In the genomic region with DNA sequence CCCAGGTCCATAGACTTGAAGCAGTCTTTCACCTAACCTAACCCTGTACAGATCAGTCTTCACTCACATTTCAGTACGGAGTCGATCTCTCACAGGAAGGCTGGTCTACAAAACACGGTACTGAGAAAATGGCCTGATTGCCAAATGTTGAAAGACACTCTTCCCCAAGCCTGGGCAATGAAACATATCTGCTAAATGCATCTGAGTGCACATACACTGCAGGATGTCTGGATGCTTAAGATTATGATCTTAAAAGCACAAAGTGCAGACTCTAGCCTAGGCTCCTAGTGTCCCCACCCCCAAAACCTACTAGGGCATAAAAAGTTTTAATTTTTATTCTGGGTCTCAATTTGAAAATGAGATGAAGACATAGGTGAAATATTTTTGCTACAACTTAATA, we compare ENCODE assay signal across 16 mouse cellular contexts. TPM values are rescaled to one million over a fixed set of nuclear protein-coding genes. Genes with fewer than 3 reads are reported as not detected.
DNase-seq lines count a peak whose midpoint lies in the region; ATAC-seq and TF ChIP-seq lines count a peak whose summit lies in the region.
"Had no signal": no experiment of that assay in that cellular context is flagged by ENCODE, and none has a peak within 500 bp of the region (broad histone marks: within the 10 kb centered on the region; RNA-seq: fewer than 3 reads in every experiment).

No protein-coding gene starts in this region.

- ATAC-seq in heart, embryonic 11.5 days (replicated peaks; ENCODE audit: insufficient number of reproducible peaks, low FRiP score, low TSS enrichment): no peak
- ATAC-seq in megakaryocyte progenitor cell, adult 5-6 weeks (replicated peaks; ENCODE audit: poor library complexity): peak; percentile 49

- H3K27ac ChIP-seq in heart, embryonic 11.5 days (ENCODE audit: low read depth, low read length): no peak overlapping the region
- H3K27ac ChIP-seq in MEL (ENCODE audit: control insufficient read depth, low read depth, low read length): peak overlapping the region; percentile 67
- no peak overlapping the region for H3K27ac ChIP-seq in kidney, adult 2 months (ENCODE audit: insufficient read depth, low read depth, low read length)
- H3K27ac ChIP-seq: forebrain, embryonic 12.5 days; hindbrain, embryonic 13.5 days; macrophage; neural tube, embryonic 13.5 days had no signal

- H3K79me2 ChIP-seq in MEL (ENCODE audit: control insufficient read depth, insufficient read depth, low read length, poor library complexity): peaks cover 3% of the 10 kb centered on the region; the same call in 1 of the 2 replicates

- H3K4me2 ChIP-seq in heart, embryonic 11.5 days: no peak overlapping the region
- H3K4me2 ChIP-seq: forebrain, embryonic 12.5 days; hindbrain, embryonic 13.5 days; lung, embryonic 14.5 days; neural tube, embryonic 13.5 days had no signal

- no peaks in the 10 kb centered on the region for H3K36me3 ChIP-seq in heart, embryonic 11.5 days (ENCODE audit: control insufficient read depth, insufficient read depth, low read length)
- peaks cover 0 to 50% of the 10 kb centered on the region in 2 experiments; a peak in 2 of 4 replicates for H3K36me3 ChIP-seq in MEL (ENCODE audit: control insufficient read depth in 1 of 2, insufficient read depth in 2 of 2, low read length in 2 of 2)
- H3K36me3 ChIP-seq in kidney, adult 2 months (ENCODE audit: control insufficient read depth, insufficient read depth, low read length): no peaks in the 10 kb centered on the region
- H3K36me3 ChIP-seq: forebrain, embryonic 12.5 days; hindbrain, embryonic 13.5 days; neural tube, embryonic 13.5 days had no signal

- H3K9ac ChIP-seq in heart, embryonic 11.5 days (ENCODE audit: low read depth, low read length): no peak overlapping the region
- no peak overlapping the region for H3K9ac ChIP-seq in MEL (ENCODE audit: control insufficient read depth, low read depth, low read length, poor library complexity, severe bottlenecking)
- H3K9ac ChIP-seq: forebrain, embryonic 12.5 days; hindbrain, embryonic 13.5 days; lung, embryonic 14.5 days; neural tube, embryonic 13.5 days had no signal

- no peaks in the 10 kb centered on the region for H3K9me3 ChIP-seq in heart, embryonic 11.5 days (replicated peaks; ENCODE audit: control insufficient read depth, low read length)
- H3K9me3 ChIP-seq in MEL (replicated peaks; ENCODE audit: insufficient read depth, low read length): no peaks in the 10 kb centered on the region
- H3K9me3 ChIP-seq: forebrain, embryonic 12.5 days; hindbrain, embryonic 13.5 days; neural tube, embryonic 13.5 days had no signal

- peak; percentile 91 for DNase-seq in heart, adult 11 months
- DNase-seq in lung, postnatal 36 days: peak; percentile 39
- no peak for DNase-seq in lung, postnatal 14 days
- DNase-seq in MEL (ENCODE audit: low read depth, low spot score): peak; percentile 54
- no peak for DNase-seq in kidney, adult 2 months
- DNase-seq: adrenal gland, postnatal 36 days; cerebellum, adult 9-10 months; kidney, postnatal 4 days; lung, embryonic 14.5 days; midbrain, embryonic 14.5 days had no signal

- TF ChIP-seq CTCF in MEL (IDR thresholded peaks at IDR 0.05 in 2 of 3, conservative IDR thresholded peaks at IDR 0.05 in 1 of 3; ENCODE audit: control insufficient read depth in 1 of 3, insufficient read depth in 1 of 3, low read depth in 2 of 3, low read length in 3 of 3, poor library complexity in 1 of 3, severe bottlenecking in 1 of 3): no peak
- TF ChIP-seq CTCF in kidney, adult 2 months (conservative IDR thresholded peaks at IDR 0.05; ENCODE audit: insufficient read depth, insufficient read length, low read depth, low read length): no peak

- H3K4me1 ChIP-seq in heart, embryonic 11.5 days (ENCODE audit: control insufficient read depth, insufficient read depth, low read length): peaks cover 21% of the 10 kb centered on the region
- peaks cover 23 to 26% of the 10 kb centered on the region in 2 experiments for H3K4me1 ChIP-seq in MEL (ENCODE audit: control insufficient read depth in 1 of 2, insufficient read depth in 2 of 2, low read length in 2 of 2)
- peaks cover 28% of the 10 kb centered on the region; the same call in 1 of the 2 replicates for H3K4me1 ChIP-seq in kidney, adult 2 months (ENCODE audit: control insufficient read depth, insufficient read depth, low read length)

- no peak overlapping the region for H3K4me3 ChIP-seq in heart, embryonic 11.5 days (ENCODE audit: low read depth, low read length)
- H3K4me3 ChIP-seq in MEL (ENCODE audit: control insufficient read depth in 1 of 2, insufficient read depth in 1 of 2, low read depth in 2 of 2, low read length in 2 of 2): no peak overlapping the region
- H3K4me3 ChIP-seq in kidney, adult 2 months (ENCODE audit: insufficient read depth, low read depth, low read length): no peak overlapping the region
- H3K4me3 ChIP-seq: forebrain, embryonic 12.5 days; hindbrain, embryonic 13.5 days; neural tube, embryonic 13.5 days had no signal

- H3K27me3 ChIP-seq in heart, embryonic 11.5 days (ENCODE audit: control insufficient read depth, insufficient read depth, low read length): no peaks in the 10 kb centered on the region
- H3K27me3 ChIP-seq in MEL (ENCODE audit: control insufficient read depth in 1 of 2, insufficient read depth in 2 of 2, low read length in 2 of 2): no peaks in the 10 kb centered on the region
- no peaks in the 10 kb centered on the region for H3K27me3 ChIP-seq in kidney, adult 2 months (replicated peaks; ENCODE audit: control insufficient read depth, insufficient read depth, low read length)
- H3K27me3 ChIP-seq: forebrain, embryonic 12.5 days; hindbrain, embryonic 13.5 days; neural tube, embryonic 13.5 days had no signal

- 58% methylated on average over 3 of the region's 3 CpGs for WGBS in heart, embryonic 11.5 days (ENCODE audit: insufficient replicate concordance)
- WGBS in kidney, adult 2 months: 67% methylated on average over 3 of the region's 3 CpGs

- TF ChIP-seq POLR2A in MEL (IDR thresholded peaks at IDR 0.05; ENCODE audit: control insufficient read depth in 1 of 2, insufficient read depth in 1 of 2, low read depth in 1 of 2, low read length in 2 of 2, poor library complexity in 1 of 2): no peak
- no peak for TF ChIP-seq POLR2A in kidney, adult 2 months (IDR thresholded peaks at IDR 0.05; ENCODE audit: low read depth, low read length)

- TF ChIP-seq EP300 in MEL (IDR thresholded peaks at IDR 0.05; ENCODE audit: low read depth in 1 of 2, low read length in 2 of 2): peak; percentile 63 to 66

- no peak for TF ChIP-seq RAD21 in MEL (IDR thresholded peaks at IDR 0.05; ENCODE audit: low read depth, low read length)

TF ChIP-seq in MEL, 35 proteins besides CTCF, POLR2A, EP300 and RAD21:
- TF ChIP-seq MXI1 (IDR thresholded peaks at IDR 0.05; ENCODE audit: low read depth, low read length) (no peak), ZKSCAN1 (IDR thresholded peaks at IDR 0.05; ENCODE audit: low read depth, low read length) (no peak), MAX (IDR thresholded peaks at IDR 0.05; ENCODE audit: low read length) (no peak), USF2 (IDR thresholded peaks at IDR 0.05; ENCODE audit: borderline replicate concordance in 1 of 2, insufficient read depth in 1 of 2, low read depth in 1 of 2, low read length in 2 of 2) (no peak), ZNF384 (IDR thresholded peaks at IDR 0.05; ENCODE audit: low read depth, low read length) (no peak), ZC3H11A (IDR thresholded peaks at IDR 0.05; ENCODE audit: low read depth, low read length) (no peak), HCFC1 (IDR thresholded peaks at IDR 0.05; ENCODE audit: low read depth, low read length) (no peak), POLR2AphosphoS2 (IDR thresholded peaks at IDR 0.05; ENCODE audit: low read length) (no peak), SIN3A (IDR thresholded peaks at IDR 0.05; ENCODE audit: low read length) (peak; percentile 34; the same call in 1 of the 2 replicates), RCOR1 (IDR thresholded peaks at IDR 0.05; ENCODE audit: low read depth, low read length) (no peak), TBP (IDR thresholded peaks at IDR 0.05; ENCODE audit: low read depth, low read length) (no peak), GATA1 (IDR thresholded peaks at IDR 0.05; ENCODE audit: low read depth, low read length) (0 out of 2 replicates have a peak, but pooled peaks have one; percentile 36), MYB (IDR thresholded peaks at IDR 0.05; ENCODE audit: low read depth, low read length) (no peak), MAZ (IDR thresholded peaks at IDR 0.05; ENCODE audit: low read depth, low read length) (no peak), CHD1 (IDR thresholded peaks at IDR 0.05; ENCODE audit: low read depth, low read length) (no peak), ZMIZ1 (IDR thresholded peaks at IDR 0.05; ENCODE audit: low read depth, low read length) (no peak), ETS1 (IDR thresholded peaks at IDR 0.05; ENCODE audit: low read depth, low read length) (peak; percentile 31), CHD2 (IDR thresholded peaks at IDR 0.05; ENCODE audit: low read length) (no peak), E2F4 (IDR thresholded peaks at IDR 0.05; ENCODE audit: borderline replicate concordance, low read depth, low read length) (no peak), GABPA (IDR thresholded peaks at IDR 0.05; ENCODE audit: low read depth, low read length) (no peak), KAT2A (conservative IDR thresholded peaks at IDR 0.05; ENCODE audit: low read depth, low read length) (no peak), ELF1 (IDR thresholded peaks at IDR 0.05; ENCODE audit: low read depth, low read length) (no peak), MYC (IDR thresholded peaks at IDR 0.05; ENCODE audit: low read depth, low read length) (no peak), TCF12 (IDR thresholded peaks at IDR 0.05; ENCODE audit: low read depth, low read length) (peak; percentile 79; the same call in 1 of the 2 replicates), SMC3 (IDR thresholded peaks at IDR 0.05; ENCODE audit: low read depth, low read length) (no peak), BHLHE40 (IDR thresholded peaks at IDR 0.05; ENCODE audit: borderline replicate concordance, low read depth, low read length) (no peak), POLR2AphosphoS5 (IDR thresholded peaks at IDR 0.05; ENCODE audit: borderline replicate concordance, low read depth, low read length) (no peak), MAFK (IDR thresholded peaks at IDR 0.05; ENCODE audit: borderline replicate concordance, low read depth, low read length) (no peak), TAL1 (IDR thresholded peaks at IDR 0.05; ENCODE audit: low read length) (peak; percentile 61)

RNA-seq across cellular contexts. Expression of a gene that starts 37.4 kb away (rescaled TPM):
- 14.5 and 16.2 TPM in 2 replicates for polyA plus RNA-seq in heart, embryonic 11.5 days (2014; fragmentation: Nextera tagmentation; extraction: Ambion mirVana)
- total RNA-seq in MEL (2012; rRNA removed): 1.6 and 2.7 TPM in 2 replicates
- polyA plus RNA-seq in MEL (2012; ENCODE audit: insufficient read depth in 1 of 2, insufficient read length in 2 of 2, low read depth in 1 of 2, low replicate concordance in 2 of 2, missing spikeins in 1 of 2): 1 to 10 TPM in 1 of 2 experiments, not detected in 1; 3.1 TPM
- 5.5 and 6.8 TPM in 2 replicates for total RNA-seq in megakaryocyte progenitor cell, adult 5-6 weeks (2015)
- total RNA-seq in megakaryocyte progenitor cell, adult 5-6 weeks (2017): 3.0 and 7.0 TPM in 2 replicates
- polyA plus RNA-seq in kidney, adult 2 months (2012; rRNA removed): 6.9 and 7.2 TPM in 2 replicates

Comparison
In these comparisons a context has a peak if more than half of its experiments do, and no peak if none do; other contexts are left out.
1. DNase-seq: peak in heart, adult 11 months (single experiment), lung, postnatal 36 days (single experiment) and MEL (single experiment); none in lung, postnatal 14 days (single experiment) and kidney, adult 2 months (single experiment).